Mouse (Mus musculus) lung, postnatal 36 days (tissue): ENCODE measurements around the gene Rara.

Experiments
- DNase-seq: peaks from one replicate; pipeline ENCODE4 v3.0.0; 2022; ENCODE audit warnings: mixed read lengths

The Rara gene

GRCm38 (mm10) chr11:98954373-98954772 is 26.8 kb downstream of the Rara start:
- peak; percentile 92 for DNase-seq

- peak; percentile 78 for DNase-seq
Observed at GRCm38 (mm10) chr11:98954801-98955706, 27.4 kb downstream of the Rara start.

DNA sequence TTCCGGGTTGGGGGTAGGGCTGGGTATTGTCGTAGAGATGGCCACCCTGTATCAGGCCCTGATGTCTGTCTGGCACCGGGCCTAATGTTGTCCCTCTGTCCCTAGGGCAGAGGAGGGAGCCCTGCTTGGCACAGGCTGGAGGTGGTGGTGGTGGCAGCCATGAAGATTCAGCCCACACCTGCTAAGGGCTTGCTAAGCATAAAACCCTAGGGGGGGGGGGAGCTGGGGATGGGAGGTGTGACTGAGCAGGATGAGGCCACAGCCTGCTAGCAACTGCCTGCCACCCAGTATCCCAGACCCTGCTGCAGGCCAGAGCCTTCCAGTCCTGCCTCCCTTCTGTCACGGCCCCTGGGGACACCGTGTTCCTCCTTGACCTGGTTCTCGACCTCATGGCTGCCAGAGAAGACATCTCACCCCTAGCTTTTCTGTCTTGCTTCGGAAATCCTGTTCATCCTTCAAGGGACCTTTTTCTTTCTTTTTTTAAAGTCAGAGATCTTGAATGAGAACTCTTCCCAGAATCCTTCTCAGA is 28.2 kb downstream of the Rara start:
- DNase-seq, result no peak

- DNase-seq, result no peak
Observed at GRCm38 (mm10) chr11:98956340-98956739, 28.7 kb downstream of the Rara start.

DNA sequence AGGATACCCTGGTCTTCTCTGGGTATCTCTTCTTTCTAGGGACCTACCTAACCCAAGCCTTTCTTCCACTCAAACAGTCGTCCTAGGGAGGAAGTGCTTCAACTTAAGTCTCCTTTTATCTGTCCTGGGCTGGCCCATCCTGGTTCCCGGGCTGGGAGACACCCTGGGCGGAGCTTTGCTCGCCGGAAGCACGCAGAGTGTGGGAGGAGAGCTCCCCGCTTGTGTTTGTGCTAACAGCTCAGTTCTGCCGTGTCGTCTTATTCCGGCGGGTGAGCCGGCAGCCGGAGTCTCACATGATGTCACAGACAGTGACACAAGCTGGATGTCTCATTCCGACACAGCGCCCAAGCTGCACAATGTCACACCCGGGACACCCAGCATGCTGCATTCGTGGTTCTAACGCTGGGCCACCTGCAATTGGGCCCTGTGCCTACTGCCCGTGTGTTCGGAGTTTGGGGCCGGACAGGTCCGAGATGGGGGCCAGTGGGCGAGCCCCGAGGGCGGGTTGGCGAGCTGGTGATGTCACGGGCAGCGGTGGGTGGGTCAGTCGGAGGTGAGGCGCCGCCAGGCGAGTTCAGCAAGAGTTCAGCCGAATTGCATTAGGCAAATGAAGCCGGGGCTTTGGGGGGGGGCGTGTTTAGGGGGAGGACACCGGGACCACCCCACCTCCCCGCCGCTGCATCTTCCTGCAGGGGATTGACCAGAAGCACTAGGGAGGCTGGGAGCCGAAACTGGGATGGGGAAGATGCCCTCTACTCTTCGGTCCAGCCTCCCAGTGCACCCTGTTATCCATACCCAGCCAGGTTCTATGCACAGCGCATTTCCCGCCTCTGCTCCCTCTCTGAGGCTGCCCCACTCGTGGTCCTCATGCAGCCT is 32.1 kb downstream of the Rara start:
- DNase-seq, result peak; percentile 95

DNA sequence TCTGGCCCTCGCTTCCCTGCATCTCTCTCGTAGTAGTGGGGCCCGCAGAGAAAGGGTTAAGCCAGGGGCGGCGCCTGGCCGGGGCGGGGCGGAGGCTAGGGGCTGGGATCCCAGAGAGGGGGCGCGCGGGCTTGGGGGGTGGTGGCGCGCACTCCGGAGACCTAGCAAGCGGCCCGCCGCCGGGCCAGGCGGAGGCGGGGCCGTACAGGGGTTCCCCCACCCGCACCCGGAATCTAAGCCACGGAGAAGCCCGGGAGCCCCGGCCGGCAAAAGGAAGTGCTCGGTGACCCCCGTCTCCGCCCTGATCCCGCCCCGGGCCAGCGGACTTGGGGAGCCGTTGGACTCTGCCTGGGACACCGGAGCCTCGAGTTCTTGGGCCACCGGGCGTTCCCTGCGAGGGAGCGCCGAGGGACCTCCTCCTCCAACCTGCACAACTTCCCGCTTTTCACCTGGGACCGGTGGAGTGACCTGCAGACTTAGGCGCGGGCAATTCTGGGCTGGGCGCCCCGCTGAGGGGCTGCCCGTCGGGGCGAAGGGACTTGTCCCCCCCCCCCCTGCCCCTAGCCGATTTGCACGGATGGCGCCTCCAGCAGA is 32.8 kb downstream of the Rara start:
- peak; percentile 90 for DNase-seq

DNA sequence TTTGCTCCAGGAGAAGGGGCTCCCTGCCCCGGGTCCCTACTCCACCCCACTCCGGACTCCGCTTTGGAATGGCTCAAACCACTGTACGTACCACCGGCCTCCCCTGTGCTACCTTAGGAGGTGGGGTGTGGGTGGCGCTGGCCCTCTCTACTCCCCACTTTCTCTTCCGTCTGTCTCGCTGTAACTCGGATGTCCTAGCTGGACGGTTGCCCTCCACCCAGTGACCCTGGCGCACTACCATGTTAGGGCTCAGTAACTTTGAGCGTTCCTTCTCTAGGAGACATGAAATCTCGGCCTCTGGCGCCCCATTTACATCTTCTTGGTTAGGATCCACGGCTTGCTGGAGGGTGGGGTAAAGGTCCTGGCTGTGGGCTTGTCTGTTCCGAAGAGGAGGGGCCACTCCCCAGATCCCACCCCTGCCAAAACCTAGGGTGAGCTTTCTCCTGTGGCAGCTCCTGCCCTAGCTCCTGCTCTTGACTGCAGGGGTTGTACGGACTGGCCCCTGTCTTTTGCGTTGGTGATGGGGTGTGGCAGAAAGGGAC is 33.5 kb downstream of the Rara start:
- peak; percentile 62 for DNase-seq

GRCm38 (mm10) chr11:98961766-98962165 is 34.1 kb downstream of the Rara start:
- DNase-seq, result no peak

- no peak for DNase-seq
Observed at GRCm38 (mm10) chr11:98962421-98963095, 34.9 kb downstream of the Rara start.

GRCm38 (mm10) chr11:98963191-98964021 is 35.8 kb downstream of the Rara start:
- DNase-seq, result peak; percentile 93

GRCm38 (mm10) chr11:98964201-98964615 is 36.6 kb downstream of the Rara start:
- no peak for DNase-seq

DNA sequence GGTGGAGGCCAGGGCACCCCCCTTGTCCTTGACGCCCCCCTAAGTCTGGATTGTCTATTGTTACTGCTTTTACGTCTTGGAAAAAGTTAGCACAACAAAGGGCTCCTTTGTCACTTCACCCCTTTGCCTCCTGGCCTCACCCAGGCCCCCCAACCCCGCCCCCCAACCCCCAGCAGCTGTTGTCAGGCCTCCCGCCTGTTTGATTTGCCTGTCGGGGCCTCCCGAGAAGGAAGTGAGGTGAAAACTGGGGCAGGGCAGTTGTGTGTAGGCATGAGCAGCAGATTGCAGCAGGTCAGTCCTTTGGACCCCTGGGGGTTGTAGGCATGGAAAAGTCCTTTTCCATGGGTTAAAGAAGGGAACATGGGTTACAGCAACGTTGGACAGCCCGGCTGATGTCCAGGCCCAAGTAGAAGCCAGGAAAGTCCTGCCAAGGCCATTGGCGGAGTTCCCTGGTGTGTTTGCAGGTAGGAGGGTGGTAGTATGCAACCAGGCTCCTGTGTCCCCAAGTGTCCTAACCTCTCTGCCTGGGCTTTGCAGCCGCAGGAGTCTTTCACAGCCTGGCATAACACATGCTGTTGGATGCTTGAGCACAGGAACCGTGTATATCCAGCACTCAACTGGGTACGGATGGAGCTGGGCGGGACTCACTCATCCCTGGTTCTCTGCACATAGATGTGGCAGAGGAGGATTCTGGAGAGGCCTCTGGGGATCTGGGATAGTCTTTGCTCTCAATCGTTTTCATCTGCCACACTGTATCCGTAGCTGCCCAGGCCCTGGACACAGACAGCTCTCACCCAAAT is 37.2 kb downstream of the Rara start:
- DNase-seq, result no peak

GRCm38 (mm10) chr11:98965416-98966077 is 37.9 kb downstream of the Rara start:
- no peak for DNase-seq

- peak; percentile 83 for DNase-seq
Observed at GRCm38 (mm10) chr11:98966499-98967141, 39.0 kb downstream of the Rara start.

- no peak for DNase-seq
Observed at GRCm38 (mm10) chr11:98968079-98968478, 40.5 kb downstream of the Rara start.

GRCm38 (mm10) chr11:98968716-98969495 is 41.3 kb downstream of the Rara start:
- no peak for DNase-seq

DNA sequence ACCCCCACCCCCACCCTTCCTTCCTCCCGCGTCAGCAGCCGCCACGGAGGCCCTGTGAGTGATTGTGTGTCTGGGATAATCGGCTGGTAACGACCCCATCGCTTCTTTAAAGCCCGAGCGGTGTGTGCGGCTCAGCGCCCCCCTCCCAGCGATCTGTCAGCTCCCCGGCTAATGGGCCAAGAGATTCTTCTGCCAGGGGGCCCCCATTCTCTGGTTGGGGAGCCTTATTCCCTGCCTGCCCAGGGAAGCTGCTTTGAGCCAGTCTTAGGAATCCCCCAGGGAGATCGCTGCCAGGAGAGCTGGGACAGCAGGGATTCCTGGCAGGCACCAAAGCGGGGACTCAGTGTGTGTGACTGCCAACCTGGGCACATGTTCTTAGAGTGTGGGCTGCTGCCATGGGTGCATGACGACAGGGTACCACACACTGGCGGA is 41.9 kb downstream of the Rara start:
- DNase-seq, result no peak
